Mouse (Mus musculus) cerebellum, adult 2 months (tissue): Measurements from ENCODE around the gene Pdxp. TPM values are rescaled to one million over a fixed set of nuclear protein-coding genes. Genes with fewer than 3 reads are reported as not detected.

ENCODE experiments used
- DNase-seq, 2 experiments: peaks; one replicate each; pipeline ENCODE4 v3.0.0; 2021
- H3K27ac ChIP-seq: fragments of 200-500 bp; 2 replicates; pipeline ENCODE4 v1.5.1; 2012; ENCODE audit warnings: low read length, control low read depth, inconsistent platforms; ENCODE audit not compliant: insufficient read depth
- H3K27me3 ChIP-seq: fragments of 200-500 bp; 2 replicates; pipeline ENCODE4 v1.6.1; 2012; ENCODE audit warnings: inconsistent platforms, mild to moderate bottlenecking, low read length, moderate library complexity; ENCODE audit not compliant: control insufficient read depth, insufficient read depth
- H3K4me1 ChIP-seq: fragments of 200-500 bp; 2 replicates; pipeline ENCODE4 v1.6.1; 2011; ENCODE audit warnings: low read length; ENCODE audit not compliant: control insufficient read depth, insufficient read depth
- H3K4me3 ChIP-seq: fragments of 200-500 bp; replicated peaks from 2 replicates; pipeline ENCODE3; 2011; ENCODE audit warnings: mild to moderate bottlenecking, low read depth, low read length, control low read depth; ENCODE audit not compliant: insufficient read depth
- CTCF ChIP-seq: fragments of 200-500 bp; IDR thresholded peaks from 2 replicates; pipeline ENCODE4 v1.5.1; 2011; ENCODE audit warnings: low read depth, mild to moderate bottlenecking, control low read depth, low read length, moderate library complexity, borderline replicate concordance; ENCODE audit not compliant: insufficient read depth
- POLR2A ChIP-seq: fragments of 200-500 bp; IDR thresholded peaks from 2 replicates; pipeline ENCODE4 v1.6.1; 2011; ENCODE audit warnings: low read length, control low read depth, borderline replicate concordance; ENCODE audit not compliant: insufficient read depth
- WGBS: fragments of 180-500 bp; shearing (Covaris S2); methylation state at CpG from one replicate; pipeline ENCODE4 v1.1.7; 2018; 5-methylcytosine and 5-hydroxymethylcytosine counted together
- polyA plus RNA-seq: library from polyadenylated mRNA; depleted of rRNA; stranded (reverse); fragments of >200 nt; gene quantifications from 2 replicates; pipeline ENCODE4 v1.2.3, GENCODE M21; 2012

The Pdxp gene
- polyA plus RNA-seq, 1 experiment = 204 TPM

DNA sequence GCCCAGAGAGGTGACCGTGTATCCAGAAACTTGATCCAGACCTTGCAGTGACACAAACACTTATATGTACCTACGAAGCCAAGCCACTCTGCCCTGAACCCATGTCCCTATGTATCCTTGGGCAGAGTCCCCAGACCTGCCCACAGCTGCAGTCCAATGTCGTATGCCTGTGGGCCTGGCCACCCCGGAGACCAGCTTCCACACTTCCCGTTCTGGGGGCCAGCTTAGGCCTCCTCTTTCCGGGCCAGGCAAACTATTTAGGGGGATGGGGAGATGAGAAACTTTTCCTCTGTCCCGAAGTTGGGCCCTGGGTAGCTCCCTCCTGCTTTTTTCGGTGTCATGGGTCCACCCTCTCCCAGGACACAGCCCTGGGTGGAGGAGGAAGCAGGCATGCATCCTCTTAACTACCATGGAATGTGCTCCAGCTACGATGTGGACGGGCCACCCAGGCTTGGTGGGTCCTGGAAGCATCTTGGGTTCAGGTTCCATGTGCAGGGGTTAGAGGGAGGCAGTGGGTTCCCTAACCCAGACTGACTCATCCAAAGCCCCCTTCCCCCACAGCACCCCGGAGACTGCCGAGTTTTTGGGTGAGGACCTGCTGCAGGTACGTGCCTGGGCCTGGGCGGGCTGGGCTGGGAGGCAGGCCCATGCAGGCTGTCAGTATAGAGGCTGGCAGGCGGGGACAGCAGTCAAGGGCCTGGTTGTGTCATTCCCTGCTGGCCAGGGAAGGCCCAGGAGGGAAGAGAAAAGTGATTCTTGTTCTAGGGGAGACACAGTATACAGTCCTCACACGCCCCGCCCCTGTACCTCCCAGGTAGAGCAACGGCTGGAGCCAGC is 12.9 kb upstream of the Pdxp start:
- no peaks in the 10 kb centered on the region; the same call in none of the 2 replicates for H3K4me1 ChIP-seq
- no peak for DNase-seq
- no peak for TF ChIP-seq POLR2A
- no peak for TF ChIP-seq CTCF
- no peak overlapping the region for H3K4me3 ChIP-seq
- 69% methylated on average over 18 of the region's 18 CpGs for WGBS
- H3K27ac ChIP-seq = no peak overlapping the region
- H3K27me3 ChIP-seq = no peaks in the 10 kb centered on the region

DNA sequence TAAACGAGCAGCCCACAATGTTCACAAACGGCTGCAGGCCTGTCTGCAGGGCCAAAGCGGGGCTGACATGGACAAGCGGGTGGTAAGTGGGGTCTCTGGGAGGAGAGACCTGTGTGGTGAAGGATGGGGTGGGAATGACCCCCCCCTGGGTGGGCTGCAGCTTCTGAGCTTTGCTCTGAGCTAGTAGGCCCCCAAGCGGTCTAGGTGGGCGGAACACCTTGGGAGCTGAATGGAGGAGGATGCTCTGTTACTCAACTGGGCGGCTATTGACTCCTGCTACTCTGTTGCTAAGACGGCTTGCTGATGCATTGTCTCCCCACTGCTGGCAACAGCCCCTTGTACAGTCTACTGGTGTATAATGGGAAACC is 12.3 kb upstream of the Pdxp start:
- no peak overlapping the region for H3K4me3 ChIP-seq
- no peak overlapping the region for H3K27ac ChIP-seq
- TF ChIP-seq POLR2A = no peak
- TF ChIP-seq CTCF = no peak
- 80% methylated on average over 8 of the region's 8 CpGs for WGBS
- no peak for DNase-seq
- no peaks in the 10 kb centered on the region for H3K27me3 ChIP-seq
- no peaks in the 10 kb centered on the region; the same call in none of the 2 replicates for H3K4me1 ChIP-seq

DNA sequence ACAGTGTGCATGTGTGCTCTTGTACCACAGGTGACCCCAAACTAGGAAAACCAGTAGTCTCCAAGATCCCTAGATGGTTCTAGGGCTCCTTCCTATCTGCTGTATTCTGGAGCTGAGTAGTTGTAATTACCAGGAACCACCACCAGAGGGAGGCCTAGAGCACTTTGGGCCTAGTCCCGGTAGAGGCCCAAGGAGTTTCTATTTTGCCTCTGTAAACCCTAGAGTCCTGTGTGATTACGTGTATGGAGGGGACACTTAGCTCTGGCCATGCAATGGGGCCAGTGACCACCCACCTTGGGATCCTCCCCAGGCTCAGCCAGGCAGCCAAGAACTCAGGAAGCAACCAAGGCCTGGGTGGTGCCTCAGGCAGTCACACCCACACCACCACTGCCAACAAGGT is 10.5 kb upstream of the Pdxp start:
- peak; percentile 76 to 82 for DNase-seq
- TF ChIP-seq CTCF (peak; percentile 83), POLR2A (no peak)
- WGBS = 3% methylated on average over 2 of the region's 2 CpGs
- Histone ChIP-seq H3K4me3 (no peak overlapping the region), H3K27ac (no peak overlapping the region), H3K27me3 (no peaks in the 10 kb centered on the region), H3K4me1 (no peaks in the 10 kb centered on the region; the same call in 1 of the 2 replicates)

DNA sequence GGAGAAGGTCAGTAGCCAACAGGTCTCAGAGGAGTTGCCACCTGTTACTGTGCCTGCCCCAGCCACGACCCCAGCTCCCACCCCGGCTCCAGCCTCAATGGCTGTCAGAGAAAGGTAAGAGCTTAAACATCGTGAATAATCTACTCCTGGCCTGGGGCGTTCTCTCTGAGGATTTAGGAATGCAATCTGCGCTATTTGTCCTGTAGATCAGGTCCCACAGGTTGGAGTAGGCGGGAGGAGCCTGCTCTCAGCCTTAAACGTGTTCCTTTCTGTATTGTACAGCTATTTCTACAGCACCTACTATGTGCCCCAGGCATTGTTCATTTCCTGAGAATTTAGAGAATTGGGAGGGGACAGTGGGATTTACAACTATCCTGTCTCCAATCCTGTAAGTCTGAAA is 5.3 kb upstream of the Pdxp start:
- WGBS = 80% methylated on average over 7 of the region's 7 CpGs
- Histone ChIP-seq H3K27ac (no peak overlapping the region), H3K4me3 (no peak overlapping the region), H3K4me1 (no peaks in the 10 kb centered on the region), H3K27me3 (no peaks in the 10 kb centered on the region)
- no peak for TF ChIP-seq CTCF
- no peak for TF ChIP-seq POLR2A
- DNase-seq = no peak

DNA sequence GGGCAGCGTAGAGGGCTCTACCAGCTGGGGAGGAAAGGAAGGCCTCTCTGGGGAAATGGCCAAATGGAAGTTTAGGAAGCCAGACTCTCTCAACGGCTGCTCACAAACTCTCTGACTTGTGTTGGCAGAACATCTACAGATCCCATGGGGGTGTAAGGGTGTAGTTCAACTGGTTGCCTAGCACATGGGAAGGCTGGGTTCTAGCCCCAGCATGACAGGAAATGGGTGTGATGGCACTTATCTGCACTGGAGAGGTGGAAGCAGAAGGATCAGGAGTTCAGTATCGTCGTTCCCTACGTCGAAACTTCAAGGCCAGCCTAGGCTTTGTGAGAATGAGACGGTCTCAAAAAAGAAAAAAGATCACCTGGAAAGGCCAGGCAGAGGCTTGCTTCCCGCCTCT is 4.7 kb upstream of the Pdxp start:
- H3K4me3 ChIP-seq = no peak overlapping the region
- WGBS = 83% methylated on average over 8 of the region's 8 CpGs
- TF ChIP-seq POLR2A = no peak
- no peak for TF ChIP-seq CTCF
- no peaks in the 10 kb centered on the region for H3K27me3 ChIP-seq
- no peak overlapping the region for H3K27ac ChIP-seq
- H3K4me1 ChIP-seq = no peaks in the 10 kb centered on the region
- no peak for DNase-seq

DNA sequence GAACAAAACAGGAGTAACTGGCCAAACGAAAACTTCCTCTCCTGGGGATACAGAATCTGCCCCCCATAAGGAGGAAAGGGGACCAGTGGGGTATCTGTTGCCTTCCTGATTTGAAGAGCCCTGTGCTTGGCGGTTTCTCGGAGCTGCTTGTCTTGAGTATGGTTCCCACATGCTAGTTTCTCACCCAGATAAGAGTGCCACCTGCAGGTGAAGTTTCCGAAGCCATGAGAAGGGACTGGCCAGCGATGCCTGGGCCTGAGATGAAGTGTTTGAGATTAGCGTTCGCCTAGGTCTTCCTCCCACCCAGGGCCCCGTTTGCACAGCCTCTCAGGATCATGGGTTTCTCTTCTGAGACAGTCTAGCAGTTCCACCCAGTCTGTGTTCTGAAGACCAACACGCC is 1.7 kb upstream of the Pdxp start:
- H3K27me3 ChIP-seq = no peaks in the 10 kb centered on the region
- peaks cover 6% of the 10 kb centered on the region; the same call in 1 of the 2 replicates for H3K4me1 ChIP-seq
- H3K4me3 ChIP-seq = no peak overlapping the region
- TF ChIP-seq POLR2A = no peak
- peak; percentile 50; the same call in 1 of the 2 replicates for TF ChIP-seq CTCF
- DNase-seq = peak; percentile 54 to 59
- no peak overlapping the region for H3K27ac ChIP-seq
- whole genome bisulfite sequencing = 31% methylated on average over 9 of the region's 9 CpGs

DNA sequence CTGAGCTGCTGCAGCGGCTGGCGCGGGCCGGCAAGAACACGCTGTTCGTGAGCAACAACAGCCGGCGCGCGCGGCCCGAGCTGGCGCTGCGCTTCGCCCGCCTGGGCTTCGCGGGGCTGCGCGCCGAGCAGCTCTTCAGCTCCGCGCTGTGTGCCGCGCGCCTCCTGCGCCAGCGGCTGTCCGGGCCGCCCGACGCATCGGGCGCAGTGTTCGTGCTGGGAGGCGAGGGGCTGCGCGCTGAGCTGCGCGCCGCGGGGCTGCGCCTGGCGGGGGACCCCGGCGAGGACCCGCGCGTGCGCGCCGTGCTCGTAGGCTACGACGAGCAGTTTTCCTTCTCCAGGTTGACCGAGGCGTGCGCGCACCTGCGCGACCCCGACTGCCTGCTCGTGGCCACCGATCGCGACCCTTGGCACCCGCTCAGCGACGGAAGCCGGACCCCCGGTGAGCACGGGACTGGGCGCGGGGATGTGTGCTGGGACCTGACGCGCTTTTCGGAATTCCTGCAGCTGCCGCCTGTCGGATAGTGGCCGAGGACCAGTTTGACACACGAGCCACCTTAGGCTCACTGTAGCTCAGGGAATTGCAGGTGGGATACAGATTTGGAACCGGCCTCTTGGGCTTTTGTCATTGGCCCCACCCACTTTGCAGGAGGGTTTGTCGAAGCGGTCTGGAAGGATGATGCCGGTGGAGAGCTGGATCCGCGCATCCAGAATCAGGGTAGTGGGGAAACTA is 538 bp downstream of the Pdxp start:
- H3K27ac ChIP-seq = peak overlapping the region; percentile 72
- H3K4me1 ChIP-seq = peaks cover 17% of the 10 kb centered on the region
- TF ChIP-seq POLR2A (no peak), CTCF (no peak)
- H3K4me3 ChIP-seq = peak overlapping the region; percentile 98
- H3K27me3 ChIP-seq = no peaks in the 10 kb centered on the region
- peak; percentile 74 to 80 for DNase-seq
- under 1% methylated on average over 81 of the region's 87 CpGs for WGBS
